Mouse (Mus musculus) neutrophil, adult 5-6 weeks (primary cell): ENCODE results near the gene Gm17349. TPM values are rescaled to one million over a fixed set of nuclear protein-coding genes. Genes with fewer than 3 reads are reported as not detected.

ENCODE experiments used
- ATAC-seq: fragments of 151-379, 151-347 bp; 2 replicates; pipeline ENCODE4 v1.8.0; 2017; ENCODE audit warnings: mild to moderate bottlenecking, moderate TSS enrichment; ENCODE audit not compliant: insufficient number of reproducible peaks, poor library complexity, low FRiP score, severe bottlenecking; ENCODE audit errors: extremely low read depth
- total RNA-seq: library from RNA; stranded (forward); fragments of 200-1000 nt; gene quantifications from 2 replicates; pipeline ENCODE4 v1.2.3, GENCODE M21; 2017

Gene Gm17349
- total RNA-seq, 1 experiment from 2014 or later: not detected

DNA sequence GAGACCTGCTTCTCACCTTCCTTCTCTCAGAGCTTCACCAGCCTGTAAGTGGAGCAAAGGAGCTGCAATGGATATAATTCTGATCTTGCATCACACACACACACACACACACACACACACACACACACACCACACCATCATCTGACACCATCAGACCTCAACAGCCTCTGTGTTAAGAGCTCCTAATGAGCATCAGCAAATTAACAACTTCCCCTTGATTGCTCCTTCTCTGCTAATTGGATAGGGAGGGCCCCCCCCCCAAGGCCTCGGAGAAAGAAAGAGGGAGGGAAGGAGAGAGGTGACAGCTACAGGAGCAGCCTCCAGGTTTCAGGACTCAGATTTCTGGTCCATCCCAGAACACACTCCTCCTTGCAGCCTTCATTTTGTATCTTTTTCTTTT is 35.9 kb downstream of the Gm17349 start:
- ATAC-seq: no peak

- ATAC-seq: peak; percentile 55
Observed at GRCm38 (mm10) chr15:99668881-99669280, 36.4 kb downstream of the Gm17349 start.

DNA sequence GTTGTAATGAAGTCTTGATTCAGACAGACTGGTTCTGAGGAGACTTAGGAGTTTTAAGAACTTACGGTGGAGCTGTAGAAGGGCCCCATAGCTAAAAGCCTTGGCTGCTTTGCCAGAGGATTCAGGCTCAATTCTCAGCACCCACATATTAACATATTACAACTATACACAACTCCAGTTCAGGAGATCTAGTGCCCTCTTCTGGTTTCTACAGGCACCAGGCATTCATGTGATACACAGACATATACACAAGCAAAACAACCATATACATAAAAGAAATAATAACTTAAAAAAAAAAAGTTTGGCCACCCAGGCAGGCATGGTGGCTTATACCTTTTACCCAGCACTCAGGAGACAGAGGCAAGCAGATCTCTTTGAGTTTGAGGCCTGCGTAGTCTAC is 37.7 kb downstream of the Gm17349 start:
- ATAC-seq: no peak

DNA sequence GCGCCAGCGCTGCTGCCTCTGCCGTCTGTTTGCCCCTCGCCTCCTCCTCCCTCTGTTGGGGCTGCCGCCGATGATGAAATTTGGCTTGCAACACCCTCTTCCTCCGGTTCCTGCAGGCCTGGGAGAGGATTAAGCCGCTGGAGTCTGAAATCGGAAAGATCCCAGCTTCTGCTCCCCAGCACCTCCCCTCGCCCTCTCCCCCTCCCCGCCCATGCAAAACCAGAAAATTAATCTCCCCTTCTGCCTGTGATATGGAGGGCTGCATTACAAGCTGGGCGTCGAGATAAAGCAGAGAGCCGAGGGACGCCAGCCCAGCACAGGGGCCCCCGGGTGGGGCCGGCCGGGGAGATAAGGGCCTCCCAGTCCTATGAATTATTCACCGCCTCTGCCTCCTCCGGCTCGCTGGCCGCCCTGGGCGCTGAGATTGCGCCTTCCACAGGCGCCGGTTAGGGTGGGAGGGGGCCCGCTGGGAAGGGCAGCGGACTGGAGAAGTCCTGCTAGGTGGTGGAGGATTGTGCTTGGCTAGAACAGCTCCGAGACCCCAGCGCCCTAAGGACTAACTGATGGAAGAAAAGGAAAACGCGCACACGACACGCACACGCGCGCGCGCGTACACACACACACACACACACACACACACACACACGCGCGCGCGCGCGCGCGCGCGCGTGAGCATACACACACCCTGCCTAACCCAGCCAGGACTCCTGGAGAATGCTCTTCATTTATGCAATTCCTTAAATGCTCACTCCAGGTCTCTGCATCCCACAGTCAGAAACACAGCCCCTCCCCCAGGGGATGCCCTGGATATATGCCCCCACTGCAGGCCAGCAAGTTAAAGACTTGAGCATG is 40.5 kb downstream of the Gm17349 start:
- peak; percentile 31; the same call in 1 of the 2 replicates for ATAC-seq

- no peak for ATAC-seq
Observed at GRCm38 (mm10) chr15:99663964-99664599, 41.2 kb downstream of the Gm17349 start.

DNA sequence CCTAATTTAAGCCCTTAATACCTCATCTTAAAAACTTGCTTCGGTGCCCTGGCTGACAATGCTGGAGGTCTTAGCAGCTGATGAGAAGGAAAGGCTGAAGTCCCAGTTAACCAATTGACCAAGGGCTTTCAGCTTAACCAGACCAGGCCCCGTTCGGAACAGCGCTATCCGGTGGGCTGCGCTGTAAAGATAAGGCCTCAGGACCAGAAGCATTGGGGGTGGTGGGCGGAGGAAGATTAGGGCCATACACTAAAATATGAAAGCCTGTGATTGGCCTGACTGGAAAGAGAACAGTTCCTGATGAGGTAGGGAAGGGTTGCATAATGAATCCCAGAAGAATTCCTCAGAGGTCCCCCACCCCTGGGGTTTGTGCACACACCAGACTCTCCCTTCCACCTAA is 42.9 kb downstream of the Gm17349 start:
- ATAC-seq: no peak

GRCm38 (mm10) chr15:99661121-99661830 is 44.0 kb downstream of the Gm17349 start:
- no peak for ATAC-seq

DNA sequence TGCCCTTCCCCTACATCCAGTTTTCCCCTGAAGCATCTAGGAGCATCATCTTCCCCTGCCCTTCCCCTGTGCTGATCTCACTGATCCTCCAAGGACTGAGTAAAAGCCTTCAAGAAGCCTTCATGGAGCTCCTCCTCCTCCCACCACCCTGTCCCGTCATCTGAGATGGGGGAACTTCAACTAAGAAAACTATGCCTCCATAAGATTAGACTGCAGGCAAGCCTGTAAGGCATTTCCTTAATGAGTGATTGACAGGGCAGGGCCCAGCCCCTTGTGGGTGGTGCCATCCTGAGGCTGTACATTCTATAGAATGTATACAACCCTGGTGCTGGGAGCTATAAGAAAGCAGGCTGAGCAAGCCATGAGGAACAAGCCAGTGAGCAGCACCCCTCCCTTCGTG is 46.9 kb downstream of the Gm17349 start:
- ATAC-seq: no peak

- ATAC-seq: no peak
Observed at GRCm38 (mm10) chr15:99655956-99656355, 49.3 kb downstream of the Gm17349 start.

GRCm38 (mm10) chr15:99653876-99654275 is 51.4 kb downstream of the Gm17349 start:
- no peak for ATAC-seq

- no peak for ATAC-seq
Observed at GRCm38 (mm10) chr15:99653291-99653690, 52.0 kb downstream of the Gm17349 start.

Other genes with a start within 250 kb of the Gm17349 start
- gene Nckap5l, start 247.7 kb downstream of the Gm17349 start, total RNA-seq: 1.7 and 2.0 TPM in 2 replicates
- gene Bcdin3d, start 230.8 kb downstream of the Gm17349 start, total RNA-seq: 9.1 and 11.3 TPM in 2 replicates
- not detected in 2 replicates for gene Faim2, start 177.3 kb downstream of the Gm17349 start, total RNA-seq
- gene Aqp2, start 126.4 kb downstream of the Gm17349 start, total RNA-seq: not detected in 2 replicates
- gene Aqp5, start 114.7 kb downstream of the Gm17349 start, total RNA-seq: not detected in 2 replicates
- not detected in 2 replicates for gene Aqp6, start 104.1 kb downstream of the Gm17349 start, total RNA-seq
- gene Racgap1, start 53.8 kb downstream of the Gm17349 start, total RNA-seq: 6.6 and 8.5 TPM in 2 replicates
- gene Asic1, start 35.1 kb downstream of the Gm17349 start, total RNA-seq: 0.23 TPM in 1 of 2 replicates, not detected in the other
- 28.9 and 29.6 TPM in 2 replicates for gene Smarcd1, start 3.4 kb downstream of the Gm17349 start, total RNA-seq
- gene Gpd1, start 12.0 kb upstream of the Gm17349 start, total RNA-seq: 1.1 TPM in 1 of 2 replicates, not detected in the other
- 24.1 and 29.8 TPM in 2 replicates for gene Cox14, start 20.1 kb upstream of the Gm17349 start, total RNA-seq
- 34.4 and 42.8 TPM in 2 replicates for gene Cers5, start 67.4 kb upstream of the Gm17349 start, total RNA-seq
- gene Lima1, start 170.0 kb upstream of the Gm17349 start, total RNA-seq: 1.1 and 2.1 TPM in 2 replicates